In the genomic region with DNA sequence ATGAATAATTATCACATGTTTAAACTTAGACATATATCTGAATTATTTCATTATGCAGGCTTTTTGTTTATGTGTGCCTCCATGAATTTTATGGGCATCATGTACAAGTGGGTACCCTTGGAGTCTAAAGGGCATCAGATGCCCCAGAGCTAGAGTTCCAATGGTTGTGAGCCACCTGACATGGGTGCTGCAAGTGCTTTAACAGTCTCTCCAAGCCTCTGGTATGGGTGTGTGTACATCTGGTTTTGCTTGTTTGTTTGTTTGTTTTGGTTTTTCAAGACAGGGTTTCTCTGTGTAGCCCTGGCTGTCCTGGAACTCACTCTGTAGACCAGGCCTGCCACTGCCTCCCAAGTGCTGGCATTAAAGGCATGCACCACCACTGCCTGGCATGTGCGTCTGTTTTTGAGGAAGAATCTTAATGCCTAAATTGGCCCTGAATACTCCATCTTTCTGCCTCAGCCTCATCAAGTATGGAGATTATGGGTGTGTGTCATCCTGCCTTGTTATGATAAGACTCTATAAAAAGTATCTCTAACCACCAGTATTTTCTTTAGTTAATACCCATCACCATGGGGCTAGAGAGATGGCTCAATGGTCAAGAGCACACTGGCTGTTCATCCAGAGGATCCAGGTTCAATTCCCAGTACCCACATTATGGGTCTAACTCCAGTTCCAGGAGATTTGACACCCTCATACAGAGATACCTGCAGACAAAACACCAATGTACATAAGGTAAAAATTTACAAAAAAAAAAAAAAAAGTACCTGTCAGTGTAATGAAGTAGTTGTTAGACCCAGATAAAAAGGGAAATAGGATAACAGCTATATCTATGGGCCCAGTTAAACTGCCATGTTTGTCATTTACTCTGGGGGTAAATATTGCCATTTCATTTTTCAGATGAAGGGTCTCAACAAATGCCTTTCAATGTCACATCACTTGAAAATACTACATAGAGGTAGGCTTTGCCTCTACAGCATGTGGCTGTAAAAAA, we compare ENCODE assay signal across 25 mouse cellular contexts. TPM values are rescaled to one million over a fixed set of nuclear protein-coding genes. Genes with fewer than 3 reads are reported as not detected.
DNase-seq lines count a peak whose midpoint lies in the region; ATAC-seq and TF ChIP-seq lines count a peak whose summit lies in the region.
"Had no signal": no experiment of that assay in that cellular context is flagged by ENCODE, and none has a peak within 500 bp of the region (broad histone marks: within the 10 kb centered on the region; RNA-seq: fewer than 3 reads in every experiment).

No protein-coding gene starts in this region.

- H3K36me3 ChIP-seq in intestine, embryonic 15.5 days = peaks cover 17% of the 10 kb centered on the region; the same call in 1 of the 2 replicates
- no peaks in the 10 kb centered on the region for H3K36me3 ChIP-seq in intestine, embryonic 16.5 days (ENCODE audit: control insufficient read depth, insufficient read depth, low read length)
- peaks cover 62% of the 10 kb centered on the region for H3K36me3 ChIP-seq in liver, embryonic 14.5 days (replicated peaks; ENCODE audit: control insufficient read depth, insufficient read depth, low read depth)
- peaks cover 47% of the 10 kb centered on the region for H3K36me3 ChIP-seq in kidney, embryonic 14.5 days (ENCODE audit: control insufficient read depth, insufficient read depth, low read length)

- H3K4me1 ChIP-seq in intestine, embryonic 15.5 days (replicated peaks) = peaks cover 3% of the 10 kb centered on the region; the same call in 1 of the 2 replicates
- peaks cover 5% of the 10 kb centered on the region; the same call in 1 of the 2 replicates for H3K4me1 ChIP-seq in intestine, embryonic 16.5 days (ENCODE audit: control insufficient read depth, insufficient read depth, low read length)
- peaks cover 33 to 35% of the 10 kb centered on the region in 2 experiments for H3K4me1 ChIP-seq in liver, embryonic 14.5 days (replicated peaks; ENCODE audit: control insufficient read depth in 2 of 2, insufficient read depth in 2 of 2, low read length in 1 of 2)
- peaks cover 5% of the 10 kb centered on the region; the same call in 1 of the 2 replicates for H3K4me1 ChIP-seq in kidney, embryonic 14.5 days (ENCODE audit: control insufficient read depth, insufficient read depth, low read length)

- no peak overlapping the region for H3K9ac ChIP-seq in intestine, embryonic 15.5 days
- H3K9ac ChIP-seq in intestine, embryonic 16.5 days (ENCODE audit: low read depth, low read length) = no peak overlapping the region
- H3K9ac ChIP-seq in liver, embryonic 14.5 days (replicated peaks) = peak overlapping the region; percentile 60
- H3K9ac ChIP-seq in kidney, embryonic 14.5 days (ENCODE audit: low read depth, low read length) = no peak overlapping the region
- H3K9ac ChIP-seq: embryonic facial prominence, embryonic 15.5 days; forebrain, embryonic 13.5 days; heart, embryonic 15.5 days; hindbrain, embryonic 15.5 days had no signal

- no peaks in the 10 kb centered on the region for H3K9me3 ChIP-seq in intestine, embryonic 15.5 days
- no peaks in the 10 kb centered on the region for H3K9me3 ChIP-seq in intestine, embryonic 16.5 days (ENCODE audit: control insufficient read depth, low read length)
- H3K9me3 ChIP-seq in liver, embryonic 14.5 days (ENCODE audit: control insufficient read depth, low read length) = no peaks in the 10 kb centered on the region
- H3K9me3 ChIP-seq in kidney, embryonic 14.5 days (ENCODE audit: control insufficient read depth, low read length) = no peaks in the 10 kb centered on the region
- H3K9me3 ChIP-seq: embryonic facial prominence, embryonic 15.5 days; forebrain, embryonic 13.5 days; heart, embryonic 15.5 days; hindbrain, embryonic 15.5 days; limb, embryonic 10.5 days had no signal

- H3K27ac ChIP-seq in intestine, embryonic 15.5 days = no peak overlapping the region
- H3K27ac ChIP-seq in intestine, embryonic 16.5 days (ENCODE audit: low read length) = no peak overlapping the region
- H3K27ac ChIP-seq in liver, embryonic 14.5 days = peak overlapping the region; percentile 68
- no peak overlapping the region for H3K27ac ChIP-seq in kidney, embryonic 14.5 days (ENCODE audit: low read depth, low read length)
- H3K27ac ChIP-seq: embryonic facial prominence, embryonic 15.5 days; forebrain, embryonic 13.5 days; heart, embryonic 15.5 days; hindbrain, embryonic 15.5 days; limb, embryonic 10.5 days had no signal

- peak; percentile 90 for TF ChIP-seq EP300 in liver, embryonic 14.5 days (IDR thresholded peaks at IDR 0.05; ENCODE audit: low read depth)

- ATAC-seq in intestine, embryonic 15.5 days = peak; percentile 62; the same call in 1 of the 2 replicates
- no peak for ATAC-seq in intestine, embryonic 16.5 days
- ATAC-seq in erythroblast, adult 5-6 weeks (replicated peaks; ENCODE audit: low FRiP score, poor library complexity, severe bottlenecking) = peak; percentile 90
- peak; percentile 97 for ATAC-seq in liver, embryonic 14.5 days (ENCODE audit: insufficient read depth)
- no peak for ATAC-seq in kidney, embryonic 14.5 days (ENCODE audit: low FRiP score, low TSS enrichment)
- ATAC-seq: activated CD4-positive, CD25-positive, alpha-beta regulatory T cell, adult 4 months; forebrain, embryonic 13.5 days had no signal

- no peak overlapping the region for H3K4me3 ChIP-seq in intestine, embryonic 15.5 days (replicated peaks)
- H3K4me3 ChIP-seq in intestine, embryonic 16.5 days (ENCODE audit: low read length) = no peak overlapping the region
- H3K4me3 ChIP-seq in liver, embryonic 14.5 days (ENCODE audit: insufficient read depth in 1 of 2, low read depth in 2 of 2, low read length in 2 of 2) = peak overlapping the region; percentile 15 to 28; a peak in 2 of 4 replicates
- H3K4me3 ChIP-seq in kidney, embryonic 14.5 days (ENCODE audit: low read length) = no peak overlapping the region
- H3K4me3 ChIP-seq: embryonic facial prominence, embryonic 15.5 days; forebrain, embryonic 13.5 days; heart, embryonic 15.5 days; hindbrain, embryonic 15.5 days; limb, embryonic 10.5 days had no signal

- no peaks in the 10 kb centered on the region for H3K27me3 ChIP-seq in intestine, embryonic 15.5 days (replicated peaks)
- no peaks in the 10 kb centered on the region for H3K27me3 ChIP-seq in intestine, embryonic 16.5 days (replicated peaks; ENCODE audit: control insufficient read depth, insufficient read depth, low read length)
- no peaks in the 10 kb centered on the region for H3K27me3 ChIP-seq in liver, embryonic 14.5 days (ENCODE audit: control insufficient read depth, insufficient read depth, low read length)
- H3K27me3 ChIP-seq in kidney, embryonic 14.5 days (ENCODE audit: control insufficient read depth, insufficient read depth, low read length) = no peaks in the 10 kb centered on the region
- H3K27me3 ChIP-seq: embryonic facial prominence, embryonic 15.5 days; forebrain, embryonic 13.5 days; heart, embryonic 15.5 days; hindbrain, embryonic 15.5 days had no signal

- WGBS in intestine, embryonic 15.5 days = 82% methylated on average over 1 of the region's 1 CpGs
- 100% methylated on average over 1 of the region's 1 CpGs for WGBS in intestine, embryonic 16.5 days
- WGBS in liver, embryonic 14.5 days (ENCODE audit: insufficient replicate concordance) = 12% methylated on average over 1 of the region's 1 CpGs
- WGBS in kidney, embryonic 14.5 days = 96% methylated on average over 1 of the region's 1 CpGs

- no peak overlapping the region for H3K4me2 ChIP-seq in intestine, embryonic 15.5 days (replicated peaks)
- H3K4me2 ChIP-seq in intestine, embryonic 16.5 days (ENCODE audit: low read depth, low read length) = no peak overlapping the region
- H3K4me2 ChIP-seq in liver, embryonic 14.5 days (ENCODE audit: low read depth) = peak overlapping the region; percentile 60
- H3K4me2 ChIP-seq in kidney, embryonic 14.5 days (replicated peaks; ENCODE audit: low read depth, low read length) = no peak overlapping the region
- H3K4me2 ChIP-seq: embryonic facial prominence, embryonic 15.5 days; forebrain, embryonic 13.5 days; heart, embryonic 15.5 days; hindbrain, embryonic 15.5 days had no signal

- DNase-seq in liver, embryonic 14.5 days (ENCODE audit: low read depth in 3 of 3, low spot score in 3 of 3) = peak; percentile 73 to 85 (median 79)
- DNase-seq in spleen, postnatal 36 days (ENCODE audit: low spot score in 2 of 2) = peak; percentile 2 to 43
- no peak for DNase-seq in lung, adult 18-20 months
- DNase-seq in heart, adult 11 months = no peak
- DNase-seq: adrenal gland, postnatal 10 days; cerebellum, adult 18-20 months; cerebellum, postnatal 36 days; gastrocnemius, postnatal 10 days; heart, adult 18-20 months; heart, postnatal 4 days; kidney, adult 2 months; kidney, postnatal 36 days; lung, adult 2 months; right cerebral cortex, adult 18-20 months; thymus, postnatal 36 days had no signal

- no peak for TF ChIP-seq CTCF in liver, embryonic 14.5 days (IDR thresholded peaks at IDR 0.05; ENCODE audit: low read depth)

RNA-seq across cellular contexts. Expression of gene Klhl12, which starts 5.3 kb away (rescaled TPM):
- polyA plus RNA-seq in intestine, embryonic 15.5 days (2015; fragmentation: Nextera tagmentation; extraction: Ambion mirVana) = 21.7 and 22.2 TPM in 2 replicates
- polyA plus RNA-seq in intestine, embryonic 16.5 days (2015; fragmentation: Nextera tagmentation; extraction: Ambion mirVana) = 19.0 and 20.5 TPM in 2 replicates
- 226 and 242 TPM in 2 replicates for total RNA-seq in erythroblast, adult 5-6 weeks (2015; ENCODE audit: low replicate concordance)
- 369 and 410 TPM in 2 replicates for total RNA-seq in erythroblast, adult 5-6 weeks (2017; ENCODE audit: low replicate concordance)
- 12.1 and 17.9 TPM in 2 replicates for polyA plus RNA-seq in liver, embryonic 14.5 days (2012; rRNA removed)
- polyA plus RNA-seq in liver, embryonic 14.5 days (2014; fragmentation: Nextera tagmentation; extraction: Ambion mirVana) = 28.0 and 31.6 TPM in 2 replicates
- 17.3 and 27.8 TPM in 2 replicates for polyA plus RNA-seq in kidney, embryonic 14.5 days (2014; fragmentation: Nextera tagmentation; extraction: Ambion mirVana)

RNA-seq across cellular contexts. Expression of gene Rabif, which starts 33.9 kb away (rescaled TPM):
- 37.3 and 38.7 TPM in 2 replicates for polyA plus RNA-seq in intestine, embryonic 15.5 days (2015; fragmentation: Nextera tagmentation; extraction: Ambion mirVana)
- polyA plus RNA-seq in intestine, embryonic 16.5 days (2015; fragmentation: Nextera tagmentation; extraction: Ambion mirVana) = 37.6 and 41.2 TPM in 2 replicates
- total RNA-seq in erythroblast, adult 5-6 weeks (2015; ENCODE audit: low replicate concordance) = 5.6 and 9.2 TPM in 2 replicates
- 7.2 and 8.2 TPM in 2 replicates for total RNA-seq in erythroblast, adult 5-6 weeks (2017; ENCODE audit: low replicate concordance)
- polyA plus RNA-seq in liver, embryonic 14.5 days (2012; rRNA removed) = 8.9 and 9.7 TPM in 2 replicates
- polyA plus RNA-seq in liver, embryonic 14.5 days (2014; fragmentation: Nextera tagmentation; extraction: Ambion mirVana) = 16.8 and 18.2 TPM in 2 replicates
- polyA plus RNA-seq in kidney, embryonic 14.5 days (2014; fragmentation: Nextera tagmentation; extraction: Ambion mirVana) = 38.0 and 46.3 TPM in 2 replicates

RNA-seq across cellular contexts. Expression of gene Adipor1, which starts 45.4 kb away (rescaled TPM):
- polyA plus RNA-seq in intestine, embryonic 15.5 days (2015; fragmentation: Nextera tagmentation; extraction: Ambion mirVana) = 77.8 and 80.5 TPM in 2 replicates
- 78.7 and 82.8 TPM in 2 replicates for polyA plus RNA-seq in intestine, embryonic 16.5 days (2015; fragmentation: Nextera tagmentation; extraction: Ambion mirVana)
- 432 and 436 TPM in 2 replicates for total RNA-seq in erythroblast, adult 5-6 weeks (2015; ENCODE audit: low replicate concordance)
- 440 and 446 TPM in 2 replicates for total RNA-seq in erythroblast, adult 5-6 weeks (2017; ENCODE audit: low replicate concordance)
- polyA plus RNA-seq in liver, embryonic 14.5 days (2012; rRNA removed) = 56.1 and 59.6 TPM in 2 replicates
- polyA plus RNA-seq in liver, embryonic 14.5 days (2014; fragmentation: Nextera tagmentation; extraction: Ambion mirVana) = 126 and 134 TPM in 2 replicates
- 77.4 and 91.3 TPM in 2 replicates for polyA plus RNA-seq in kidney, embryonic 14.5 days (2014; fragmentation: Nextera tagmentation; extraction: Ambion mirVana)

RNA-seq across cellular contexts. Expression of gene Cyb5r1, which starts 55.2 kb away (rescaled TPM):
- polyA plus RNA-seq in intestine, embryonic 15.5 days (2015; fragmentation: Nextera tagmentation; extraction: Ambion mirVana) = 35.8 and 37.9 TPM in 2 replicates
- polyA plus RNA-seq in intestine, embryonic 16.5 days (2015; fragmentation: Nextera tagmentation; extraction: Ambion mirVana) = 32.3 and 38.6 TPM in 2 replicates
- 31.8 and 39.6 TPM in 2 replicates for total RNA-seq in erythroblast, adult 5-6 weeks (2015; ENCODE audit: low replicate concordance)
- 26.8 and 53.9 TPM in 2 replicates for total RNA-seq in erythroblast, adult 5-6 weeks (2017; ENCODE audit: low replicate concordance)
- 13.0 and 14.9 TPM in 2 replicates for polyA plus RNA-seq in liver, embryonic 14.5 days (2012; rRNA removed)
- polyA plus RNA-seq in liver, embryonic 14.5 days (2014; fragmentation: Nextera tagmentation; extraction: Ambion mirVana) = 10.8 and 10.9 TPM in 2 replicates
- 28.4 and 36.7 TPM in 2 replicates for polyA plus RNA-seq in kidney, embryonic 14.5 days (2014; fragmentation: Nextera tagmentation; extraction: Ambion mirVana)

Comparison
In these comparisons a context has a peak if more than half of its experiments do, and no peak if none do; other contexts are left out.
1. ATAC-seq: peak in intestine, embryonic 15.5 days (single experiment), erythroblast, adult 5-6 weeks (single experiment) and liver, embryonic 14.5 days (single experiment); none in intestine, embryonic 16.5 days (single experiment) and kidney, embryonic 14.5 days (single experiment).
2. H3K4me3 ChIP-seq: peak in liver, embryonic 14.5 days (2 of 2); none in intestine, embryonic 15.5 days (single experiment), intestine, embryonic 16.5 days (single experiment) and kidney, embryonic 14.5 days (single experiment).
3. DNase-seq: peak in liver, embryonic 14.5 days (3 of 3) and spleen, postnatal 36 days (2 of 2); none in lung, adult 18-20 months (0 of 2) and heart, adult 11 months (single experiment).